Mouse (Mus musculus) liver, postnatal 0 days (tissue): ENCODE measurements around the gene Mxra8. TPM values are rescaled to one million over a fixed set of nuclear protein-coding genes. Genes with fewer than 3 reads are reported as not detected.
A peak's percentile ranks its signal among the peaks of the same experiment; 100 is the strongest.

Source experiments
- ATAC-seq: fragments of 200-750 bp; cut with Nextera tagmentation; 2 replicates; pipeline ENCODE4 v1.8.0; 2017; ENCODE audit warnings: mild to moderate bottlenecking, moderate library complexity
- DNase-seq: peaks from one replicate; pipeline ENCODE4 v3.0.0-alpha.2; 2016
- H3K27ac ChIP-seq: fragments of 300-500 bp; sonication (generic); 2 replicates; pipeline ENCODE4 v1.5.1; 2014; ENCODE audit warnings: antibody characterized with exemption, moderate library complexity, mild to moderate bottlenecking, low read depth
- H3K27me3 ChIP-seq: fragments of 300-500 bp; sonication (generic); 2 replicates; pipeline ENCODE4 v1.6.1; 2014; ENCODE audit warnings: low read length, control low read depth, mixed read lengths; ENCODE audit not compliant: insufficient read depth
- H3K36me3 ChIP-seq: fragments of 300-500 bp; sonication (generic); replicated peaks from 2 replicates; pipeline ENCODE4 v1.6.1; 2014; ENCODE audit warnings: mild to moderate bottlenecking, control low read depth, low read length, moderate library complexity, mixed read lengths; ENCODE audit not compliant: insufficient read depth
- H3K4me1 ChIP-seq: fragments of 300-500 bp; sonication (generic); 2 replicates; pipeline ENCODE4 v1.6.1; 2014; ENCODE audit warnings: antibody characterized with exemption, mild to moderate bottlenecking, control low read depth; ENCODE audit not compliant: insufficient read depth
- H3K4me2 ChIP-seq: fragments of 300-500 bp; sonication (generic); 2 replicates; pipeline ENCODE4 v1.6.1; 2014; ENCODE audit warnings: low read depth, mild to moderate bottlenecking, low read length, moderate library complexity, mixed read lengths
- H3K4me3 ChIP-seq: fragments of 300-500 bp; sonication (generic); 2 replicates; pipeline ENCODE4 v1.5.1; 2014; ENCODE audit warnings: low read depth, low read length
- H3K9ac ChIP-seq: fragments of 300-500 bp; sonication (generic); replicated peaks from 2 replicates; pipeline ENCODE4 v1.6.1; 2014; ENCODE audit warnings: mild to moderate bottlenecking, moderate library complexity
- H3K9me3 ChIP-seq: fragments of 300-500 bp; sonication (generic); 2 replicates; pipeline ENCODE4 v1.6.1; 2016; ENCODE audit warnings: mild to moderate bottlenecking, control low read depth, low read length, mixed read lengths
- CTCF ChIP-seq: sonication (generic); IDR thresholded peaks from 2 replicates; pipeline ENCODE4 v1.5.1; 2016; ENCODE audit warnings: antibody characterized with exemption, low read depth
- EP300 ChIP-seq: IDR thresholded peaks from 2 replicates; pipeline ENCODE4 v1.6.1; 2016; ENCODE audit warnings: antibody characterized with exemption, low read depth, mild to moderate bottlenecking
- WGBS: fragments of 180-500 bp; shearing (Covaris S2); extraction: QIAGEN DNeasy Blood & Tissue Kit; methylation state at CpG from one replicate; pipeline ENCODE4 v1.1.7; 2014; ENCODE audit not compliant: insufficient replicate concordance; 5-methylcytosine and 5-hydroxymethylcytosine counted together
- polyA plus RNA-seq: library from polyadenylated mRNA; unstranded; fragments of >200 nt; fragmentation: Nextera tagmentation; extraction: Ambion mirVana; gene quantifications from 2 replicates; pipeline ENCODE4 v1.2.1, GENCODE M21; 2015

The Mxra8 gene
- polyA plus RNA-seq, 1 experiment from 2014 or later: 14.4 TPM

DNA sequence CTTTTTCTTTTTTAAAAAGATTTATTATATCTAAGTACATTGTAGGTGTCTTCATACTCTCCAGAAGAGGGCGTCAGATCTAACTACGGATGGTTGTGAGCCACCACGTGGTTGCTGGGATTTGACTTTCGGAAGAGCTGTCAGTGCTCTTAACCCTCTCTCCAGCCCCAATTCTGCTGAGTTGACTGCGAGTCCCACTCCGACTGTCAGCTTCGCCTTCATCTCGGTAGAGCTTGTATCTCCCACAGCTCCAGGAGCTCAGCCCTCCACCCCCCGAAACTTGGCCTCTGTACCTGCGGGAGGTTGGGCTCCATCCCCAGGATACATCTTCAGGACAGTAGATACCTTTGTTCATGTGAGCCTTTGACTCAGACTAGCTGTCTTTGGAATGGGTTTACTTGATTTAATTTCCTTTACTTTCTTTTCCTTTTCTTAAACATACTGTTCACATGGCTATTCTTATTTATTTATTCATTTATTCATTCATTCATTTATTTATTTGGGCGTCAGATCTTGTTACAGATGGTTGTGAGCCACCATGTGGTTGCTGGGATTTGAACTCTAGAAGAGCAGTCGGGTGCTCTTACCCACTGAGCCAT is 36.6 kb upstream of the Mxra8 start, which contains the start of gene Mrpl20:
Gene Mrpl20 (plus strand): TSS at position 138 of the 599 bp plus-strand sequence.
- Histone ChIP-seq H3K4me3 (peak within 1 kb of the TSS; percentile 90), H3K4me2 (peak within 1 kb of the TSS; percentile 76), H3K9me3 (no peaks in the 10 kb centered on the region), H3K27me3 (no peaks in the 10 kb centered on the region), H3K27ac (peak within 1 kb of the TSS; percentile 88), H3K36me3 (peaks cover 18% of the 10 kb centered on the region), H3K4me1 (peaks cover 18% of the 10 kb centered on the region), H3K9ac (peak within 1 kb of the TSS; percentile 85)
- TF ChIP-seq EP300: no peak
- peak; percentile 51 for TF ChIP-seq CTCF
- DNase-seq (no peak), ATAC-seq (peak; percentile 54)
- 11% methylated on average over 12 of the region's 12 CpGs for WGBS

DNA sequence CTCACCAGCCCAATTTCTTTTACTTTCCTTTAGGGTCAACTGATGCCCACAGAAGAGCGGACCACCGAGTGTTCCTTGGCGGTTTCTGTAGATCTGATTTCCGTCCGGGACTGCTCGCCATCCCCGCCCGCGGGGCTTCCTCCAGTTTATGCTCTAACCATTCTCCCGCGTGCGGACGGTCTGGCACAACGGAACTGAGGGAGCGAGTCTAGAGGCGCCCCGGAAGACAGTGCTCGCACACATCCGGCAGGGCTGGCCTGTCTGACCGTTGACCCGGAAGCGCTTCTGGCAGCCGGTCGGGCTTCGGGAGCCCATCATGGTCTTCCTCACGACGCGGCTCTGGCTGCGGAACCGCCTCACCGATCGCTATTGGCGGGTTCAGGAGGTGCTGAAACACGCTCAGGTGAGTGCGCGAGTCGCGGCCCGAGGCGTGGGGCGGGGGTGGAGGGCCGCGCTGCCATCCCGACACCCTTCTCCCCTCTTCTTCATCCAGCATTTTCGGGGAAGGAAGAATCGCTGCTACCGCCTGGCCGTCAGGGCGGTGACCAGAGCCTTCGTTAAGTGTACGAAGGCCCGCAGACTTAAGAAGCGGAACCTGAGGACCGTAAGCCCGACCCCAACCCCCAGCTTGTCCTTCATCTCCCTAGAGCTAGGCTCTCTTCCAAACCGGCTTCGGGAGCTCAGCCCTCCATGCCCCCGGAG is 36.0 kb upstream of the Mxra8 start:
- peaks cover 25% of the 10 kb centered on the region for H3K36me3 ChIP-seq
- H3K27me3 ChIP-seq: no peaks in the 10 kb centered on the region
- peak overlapping the region; percentile 85 for H3K9ac ChIP-seq
- peaks cover 18% of the 10 kb centered on the region for H3K4me1 ChIP-seq
- peak; percentile 99 for ATAC-seq
- peak overlapping the region; percentile 88 for H3K27ac ChIP-seq
- DNase-seq: peak; percentile 98
- H3K4me3 ChIP-seq: peak overlapping the region; percentile 90
- TF ChIP-seq EP300 (peak; percentile 75; the same call in 1 of the 2 replicates), CTCF (peak; percentile 27; the same call in 1 of the 2 replicates)
- no peaks in the 10 kb centered on the region for H3K9me3 ChIP-seq
- WGBS: under 1% methylated on average over 57 of the region's 58 CpGs
- H3K4me2 ChIP-seq: peak overlapping the region; percentile 76

DNA sequence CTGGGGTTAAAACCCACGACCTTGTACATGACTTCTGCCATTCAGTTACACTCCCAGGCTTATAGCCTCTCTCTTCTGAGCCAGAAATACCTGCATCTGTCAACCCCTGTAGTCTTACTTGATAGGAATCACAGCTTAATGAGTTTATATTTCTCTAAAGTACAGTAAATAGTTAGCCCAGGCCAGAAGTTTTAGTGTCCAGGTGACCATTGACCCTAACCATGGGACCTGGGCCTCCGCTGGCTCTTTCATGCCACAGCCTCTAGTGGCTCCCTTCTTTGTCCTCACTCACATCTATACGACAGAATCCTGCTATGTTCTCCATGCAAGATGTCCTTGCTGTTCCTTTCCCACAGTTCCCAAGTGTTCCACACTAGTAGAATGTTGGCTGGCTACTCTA is 31.6 kb upstream of the Mxra8 start:
- H3K4me2 ChIP-seq: no peak overlapping the region
- no peak overlapping the region for H3K4me3 ChIP-seq
- WGBS: 87% methylated on average over 3 of the region's 3 CpGs
- TF ChIP-seq CTCF (no peak), EP300 (no peak)
- ATAC-seq: no peak
- no peak overlapping the region for H3K9ac ChIP-seq
- H3K4me1 ChIP-seq: peaks cover 23% of the 10 kb centered on the region
- H3K27me3 ChIP-seq: no peaks in the 10 kb centered on the region
- no peak overlapping the region for H3K27ac ChIP-seq
- peaks cover 52% of the 10 kb centered on the region for H3K36me3 ChIP-seq
- DNase-seq: no peak
- no peaks in the 10 kb centered on the region for H3K9me3 ChIP-seq

DNA sequence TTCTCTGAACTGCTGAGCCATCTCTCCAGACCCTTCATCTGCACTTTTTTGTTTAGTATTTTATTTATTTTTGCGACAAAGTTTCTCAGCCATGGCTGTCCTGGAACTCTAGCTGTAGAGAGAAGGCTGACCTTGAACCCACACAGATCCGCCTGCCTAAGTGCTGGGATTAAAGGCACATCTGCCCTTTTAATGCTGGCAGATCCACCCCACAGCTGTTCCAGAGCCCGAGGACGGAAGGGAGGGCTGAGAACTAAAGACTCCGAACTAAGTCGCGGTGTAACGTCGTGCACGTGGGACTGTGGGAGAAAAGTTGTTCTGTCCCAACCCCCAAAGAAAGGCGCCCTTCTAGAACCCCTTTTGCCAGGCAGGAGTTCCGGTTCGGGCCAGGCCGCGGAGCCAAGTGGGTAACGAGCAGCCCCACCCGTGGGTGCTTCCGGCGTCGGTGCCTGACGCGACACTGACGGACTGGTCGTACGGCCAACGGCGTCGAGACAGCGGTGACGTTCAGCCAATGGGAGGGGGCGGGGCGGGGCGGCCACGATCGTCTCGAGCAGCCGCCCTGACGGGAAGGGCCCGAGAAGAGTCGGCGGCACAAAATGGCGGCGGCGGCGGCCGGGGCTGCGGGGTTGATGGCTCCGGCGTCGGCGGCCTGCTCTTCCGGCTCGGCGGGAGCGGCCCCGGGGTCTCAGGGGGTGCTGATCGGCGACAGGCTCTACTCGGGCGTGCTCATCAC is 27.4 kb upstream of the Mxra8 start, which contains the start of gene Ccnl2:
Gene Ccnl2 (plus strand): TSS at position 561 of the 736 bp plus-strand sequence.
- peak within 1 kb of the TSS; percentile 100 for H3K9ac ChIP-seq
- H3K4me2 ChIP-seq: peak within 1 kb of the TSS; percentile 95
- ATAC-seq (peak; percentile 99), DNase-seq (peak; percentile 98)
- peaks cover 22% of the 10 kb centered on the region for H3K4me1 ChIP-seq
- H3K27me3 ChIP-seq: no peaks in the 10 kb centered on the region
- H3K27ac ChIP-seq: peak within 1 kb of the TSS; percentile 96
- no peaks in the 10 kb centered on the region for H3K9me3 ChIP-seq
- TF ChIP-seq CTCF: no peak
- TF ChIP-seq EP300: peak; percentile 26; the same call in 1 of the 2 replicates
- peaks cover 75% of the 10 kb centered on the region for H3K36me3 ChIP-seq
- WGBS: under 1% methylated on average over 50 of the region's 60 CpGs
- peak within 1 kb of the TSS; percentile 100 for H3K4me3 ChIP-seq

DNA sequence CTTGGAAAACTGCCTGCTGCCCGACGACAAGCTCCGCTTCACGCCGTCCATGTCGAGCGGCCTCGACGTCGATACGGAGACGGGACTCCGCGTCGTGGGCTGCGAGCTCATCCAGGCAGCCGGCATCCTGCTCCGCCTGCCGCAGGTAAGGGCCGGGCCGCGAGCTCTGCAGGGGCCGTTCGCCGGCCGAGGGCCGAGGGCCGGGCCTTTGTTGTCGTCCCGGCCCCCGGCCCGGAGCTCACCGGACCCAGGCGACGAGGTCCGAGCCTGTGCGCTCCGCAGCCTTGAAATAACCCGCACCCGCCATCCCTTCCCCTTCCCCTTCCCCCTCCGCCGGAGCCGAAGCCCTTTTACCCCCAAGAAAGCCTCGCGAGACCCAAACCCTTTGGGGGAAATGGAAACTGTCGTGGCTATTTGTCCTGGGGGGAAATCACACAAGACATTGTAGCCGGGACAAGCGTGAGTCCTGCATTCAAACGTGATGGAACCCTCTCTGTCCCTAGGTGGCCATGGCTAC is 26.8 kb upstream of the Mxra8 start:
- Histone ChIP-seq H3K4me2 (peak overlapping the region; percentile 95), H3K27ac (peak overlapping the region; percentile 95), H3K36me3 (peaks cover 75% of the 10 kb centered on the region), H3K9ac (peak overlapping the region; percentile 100), H3K4me1 (peaks cover 22% of the 10 kb centered on the region), H3K4me3 (peak overlapping the region; percentile 100), H3K27me3 (no peaks in the 10 kb centered on the region), H3K9me3 (no peaks in the 10 kb centered on the region)
- DNase-seq (peak; percentile 63), ATAC-seq (peak; percentile 38)
- WGBS: under 1% methylated on average over 49 of the region's 49 CpGs
- no peak for TF ChIP-seq CTCF
- no peak for TF ChIP-seq EP300
